Mouse (Mus musculus) C2C12 (cell line): Measurements from ENCODE around the gene Mtmr11. TPM values are rescaled to one million over a fixed set of nuclear protein-coding genes. Genes with fewer than 3 reads are reported as not detected.

Experiments
- H3K27me3 ChIP-seq: one replicate; pipeline ENCODE4 v1.6.1; 2011; ENCODE audit not compliant: control insufficient read depth, insufficient read depth, insufficient read length
- H3K36me3 ChIP-seq: one replicate; pipeline ENCODE4 v1.6.1; 2011; ENCODE audit not compliant: control insufficient read depth, insufficient read depth
- H3K4me3 ChIP-seq: one replicate; pipeline ENCODE4 v1.5.1; 2011; ENCODE audit warnings: mild to moderate bottlenecking, control low read depth; ENCODE audit not compliant: poor library complexity, insufficient read depth, severe bottlenecking
- H3K79me2 ChIP-seq: one replicate; pipeline ENCODE4 v1.6.1; 2011; ENCODE audit not compliant: control insufficient read depth, insufficient read depth
- H3K79me3 ChIP-seq: one replicate; pipeline ENCODE4 v1.6.1; 2011; ENCODE audit warnings: low read depth, control low read depth
- H3ac ChIP-seq: one replicate; pipeline ENCODE3; 2011; ENCODE audit warnings: low read depth; ENCODE audit not compliant: control insufficient read depth, insufficient read length
- CEBPB ChIP-seq: IDR thresholded peaks from one replicate; pipeline ENCODE4 v1.6.1; 2011; ENCODE audit warnings: low read depth, mild to moderate bottlenecking, control low read depth, moderate library complexity
- CTCF ChIP-seq: IDR thresholded peaks from one replicate; pipeline ENCODE4 v1.5.1; 2011; ENCODE audit not compliant: control insufficient read depth, insufficient read depth, insufficient read length
- FOSL1 ChIP-seq: IDR thresholded peaks from one replicate; pipeline ENCODE4 v1.8.0; 2011; ENCODE audit warnings: mild to moderate bottlenecking, low read length; ENCODE audit not compliant: poor library complexity, insufficient read depth, severe bottlenecking
- MAX ChIP-seq: IDR thresholded peaks from one replicate; pipeline ENCODE4 v1.6.1; 2011; ENCODE audit warnings: mild to moderate bottlenecking, control low read depth
- MYOD1 ChIP-seq: IDR thresholded peaks from one replicate; pipeline ENCODE4 v1.6.1; 2011; ENCODE audit warnings: low read depth; ENCODE audit not compliant: control insufficient read depth, insufficient read length
- MYOG ChIP-seq: IDR thresholded peaks from one replicate; pipeline ENCODE4 v1.6.1; 2011; ENCODE audit not compliant: control insufficient read depth, insufficient read length; ENCODE audit errors: extremely low read depth
- USF1 ChIP-seq: IDR thresholded peaks from one replicate; pipeline ENCODE4 v1.6.1; 2011; ENCODE audit warnings: low read depth, mild to moderate bottlenecking, control low read depth, moderate library complexity
- long read RNA-seq, 2 experiments: library from polyadenylated mRNA; unstranded; transcript quantifications; one replicate each; pipeline ENCODE4 v2.0.0; 2019 to 2020
- polyA plus RNA-seq: library from polyadenylated mRNA; unstranded; fragments of >200 nt; fragmentation: generic; extraction: Trizol; gene quantifications from one replicate; pipeline ENCODE4 v1.2.1, GENCODE M21; 2012; ENCODE audit warnings: missing spikeins

Mtmr11 gene
- 5.1 TPM for polyA plus RNA-seq
- long read RNA-seq, experiment 1, transcript Mtmr11-201 (17 exons, 2,778 nt) = major isoform, 11 of 12 reads
- long read RNA-seq, experiment 1, partial matches to known transcripts = 0 of 12 reads
- long read RNA-seq, experiment 1, other reads (novel, unspliced or antisense) = 1 of 12 reads
- long read RNA-seq, experiment 2, transcript Mtmr11-201 (17 exons, 2,778 nt) = major isoform, 54 of 75 reads
- long read RNA-seq, experiment 2, partial matches to known transcripts = 1 of 75 reads
- long read RNA-seq, experiment 2, other reads (novel, unspliced or antisense) = 20 of 75 reads

DNA sequence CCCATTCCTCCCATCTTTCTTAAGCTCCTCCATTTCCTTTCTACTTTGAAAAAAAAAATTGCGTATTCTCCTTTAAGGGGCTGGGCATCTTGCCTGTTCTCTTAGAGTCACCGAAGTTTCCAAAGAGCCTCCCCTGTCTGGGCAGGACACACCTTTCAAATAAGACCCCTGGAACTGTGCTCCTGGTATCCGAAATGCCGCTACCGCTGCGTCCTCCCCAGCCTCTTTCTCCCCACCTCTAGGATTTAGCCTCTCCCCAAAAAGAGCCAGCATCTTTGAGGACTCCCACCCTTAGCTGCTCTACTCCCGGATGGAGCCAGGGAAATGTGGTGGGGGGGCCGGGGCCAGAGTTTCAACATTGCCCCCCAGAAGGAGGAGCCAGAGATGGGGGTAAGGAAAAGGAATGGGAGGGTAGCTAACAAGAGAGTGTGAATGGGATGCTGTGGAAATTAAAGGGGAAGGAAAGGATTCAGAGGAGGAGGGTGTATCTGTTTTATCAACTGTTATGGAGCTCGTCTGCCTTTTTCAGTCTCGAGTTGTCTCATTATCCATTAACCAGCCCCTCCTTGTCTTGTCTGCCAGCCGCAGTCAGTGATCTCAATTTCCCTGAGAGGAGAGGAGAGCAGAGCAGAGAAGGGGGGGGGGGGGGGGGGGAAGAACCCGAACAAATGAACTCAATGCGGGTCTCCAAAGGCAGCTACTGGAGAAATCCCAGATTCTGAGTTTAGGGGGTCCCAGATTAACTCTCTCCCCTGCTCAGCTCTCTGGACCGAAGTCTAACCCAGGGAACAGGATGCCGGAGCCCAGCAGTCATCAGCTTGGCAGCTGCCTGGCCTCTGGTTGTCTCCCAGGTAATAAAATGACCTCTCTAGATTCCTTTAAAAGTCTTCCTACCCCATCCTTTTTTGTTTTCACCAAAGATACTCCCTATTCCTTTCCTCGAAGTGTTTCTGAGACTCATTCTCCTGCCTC lies at the start of gene Mtmr11:
Mtmr11 (plus strand) TSS at position 136 of the 972 bp plus-strand sequence.
- no peaks in the 10 kb centered on the region for H3K79me2 ChIP-seq
- peak within 1 kb of the TSS; percentile 11 for H3K4me3 ChIP-seq
- no peaks in the 10 kb centered on the region for H3K27me3 ChIP-seq
- TF ChIP-seq CEBPB (no peak), MAX (no peak), MYOD1 (no peak), USF1 (no peak), MYOG (no peak), FOSL1 (no peak), CTCF (no peak)
- peaks cover 5% of the 10 kb centered on the region for H3K36me3 ChIP-seq
- H3ac ChIP-seq = peak within 1 kb of the TSS; percentile 60
- H3K79me3 ChIP-seq = no peaks in the 10 kb centered on the region

DNA sequence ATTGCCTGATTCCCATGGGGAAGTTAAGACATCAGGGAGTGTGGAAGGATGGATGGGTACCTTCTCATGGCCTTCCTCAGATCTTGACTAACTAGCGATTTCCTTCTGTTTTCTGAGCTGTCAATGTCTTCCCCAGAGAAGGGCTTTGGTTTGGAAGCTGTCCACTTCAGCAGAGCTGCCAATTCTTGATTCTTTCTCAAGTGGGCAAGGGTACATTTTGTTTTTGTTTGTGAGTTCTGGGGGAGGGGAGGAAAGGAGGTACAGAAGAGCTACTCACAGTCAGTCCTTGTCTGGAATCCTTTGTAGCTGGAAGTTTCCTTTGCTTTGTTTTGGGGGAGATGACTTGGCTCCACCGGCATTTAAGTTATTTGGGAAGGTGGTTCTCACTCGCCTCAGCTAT lies 48.6 kb upstream of the Mtmr11 start:
- TF ChIP-seq USF1 = no peak
- no peak for TF ChIP-seq MAX
- no peak for TF ChIP-seq MYOD1
- TF ChIP-seq FOSL1 = no peak
- TF ChIP-seq CTCF = no peak
- H3K27me3 ChIP-seq = no peaks in the 10 kb centered on the region
- peaks cover 71% of the 10 kb centered on the region for H3K79me3 ChIP-seq
- no peak overlapping the region for H3ac ChIP-seq
- H3K79me2 ChIP-seq = peaks cover 100% of the 10 kb centered on the region
- no peak overlapping the region for H3K4me3 ChIP-seq
- peaks cover 11% of the 10 kb centered on the region for H3K36me3 ChIP-seq

DNA sequence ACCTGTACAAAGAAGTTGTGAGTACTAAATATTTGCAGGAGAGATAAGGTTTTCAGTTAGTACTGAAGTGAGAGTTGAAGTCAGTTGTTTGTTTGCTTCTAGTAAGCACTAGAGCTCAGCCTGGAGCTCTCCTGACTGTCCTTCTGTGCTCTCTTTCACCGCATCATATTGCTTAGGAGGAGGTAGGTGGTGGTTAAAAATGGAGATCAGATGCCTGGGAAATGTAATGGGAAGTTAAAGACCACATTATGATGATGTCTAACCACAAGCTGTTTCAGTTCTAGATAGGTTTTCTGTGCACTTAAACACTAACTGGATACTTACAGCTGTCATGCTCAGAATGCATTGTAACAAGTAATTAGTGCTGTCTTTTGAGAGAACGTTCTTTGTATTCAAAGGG lies 43.7 kb upstream of the Mtmr11 start:
- no peaks in the 10 kb centered on the region for H3K27me3 ChIP-seq

GRCm38 (mm10) chr3:96118702-96119101 lies 43.1 kb upstream of the Mtmr11 start:
- no peak for TF ChIP-seq FOSL1
- no peak for TF ChIP-seq MAX
- no peak for TF ChIP-seq CTCF
- no peak overlapping the region for H3K4me3 ChIP-seq
- no peaks in the 10 kb centered on the region for H3K36me3 ChIP-seq
- no peaks in the 10 kb centered on the region for H3K27me3 ChIP-seq
- H3ac ChIP-seq = no peak overlapping the region
- peaks cover 76% of the 10 kb centered on the region for H3K79me3 ChIP-seq
- H3K79me2 ChIP-seq = peaks cover 100% of the 10 kb centered on the region

More for the DNA sequence above, 43.7 kb upstream of the Mtmr11 start:
- no peak overlapping the region for H3ac ChIP-seq
- peaks cover 72% of the 10 kb centered on the region for H3K79me3 ChIP-seq
- TF ChIP-seq FOSL1 (no peak), CEBPB (no peak), USF1 (no peak), MAX (no peak), MYOD1 (no peak), CTCF (no peak), MYOG (no peak)
- no peaks in the 10 kb centered on the region for H3K36me3 ChIP-seq
- no peak overlapping the region for H3K4me3 ChIP-seq
- H3K79me2 ChIP-seq = peaks cover 100% of the 10 kb centered on the region

GRCm38 (mm10) chr3:96124235-96124634 lies 37.6 kb upstream of the Mtmr11 start:
- no peak overlapping the region for H3ac ChIP-seq
- no peak overlapping the region for H3K4me3 ChIP-seq
- H3K79me3 ChIP-seq = peaks cover 66% of the 10 kb centered on the region
- TF ChIP-seq CTCF (no peak), CEBPB (no peak), MYOD1 (no peak), FOSL1 (no peak), MYOG (no peak), USF1 (no peak), MAX (no peak)
- H3K36me3 ChIP-seq = no peaks in the 10 kb centered on the region
- peaks cover 99% of the 10 kb centered on the region for H3K79me2 ChIP-seq
- no peaks in the 10 kb centered on the region for H3K27me3 ChIP-seq
